Mouse (Mus musculus) thymus, adult 2 months (tissue): ENCODE measurements around the gene Gm28043.

Experiments used
- CTCF ChIP-seq: fragments of 200-500 bp; IDR thresholded peaks from 2 replicates; pipeline ENCODE4 v1.5.1; 2012; ENCODE audit warnings: mild to moderate bottlenecking, control low read depth, low read length, moderate library complexity, borderline replicate concordance; ENCODE audit not compliant: control insufficient read depth, poor library complexity, insufficient read depth; ENCODE audit errors: extremely low read depth
- POLR2A ChIP-seq: fragments of 200-500 bp; IDR thresholded peaks from 2 replicates; pipeline ENCODE4 v1.6.1; 2012; ENCODE audit warnings: mild to moderate bottlenecking, low read length, control low read depth, moderate library complexity; ENCODE audit not compliant: control insufficient read depth, poor library complexity, insufficient read depth; ENCODE audit errors: extremely low read depth

GRCm38 (mm10) chr17:29579579-29580126, 35.0 kb upstream of the Gm28043 start:
- no peak for TF ChIP-seq CTCF
- no peak for TF ChIP-seq POLR2A
